Mouse (Mus musculus): Measurements from ENCODE around the gene Prm1. TPM values are rescaled to one million over a fixed set of nuclear protein-coding genes. Genes with fewer than 3 reads are reported as not detected.

Prm1 gene
- total RNA-seq, 2 experiments from 2014 or later = not detected

- ATAC-seq (replicated peaks; ENCODE audit: low FRiP score, poor library complexity, severe bottlenecking) = peak; percentile 56
Observed at GRCm38 (mm10) chr16:10784793-10785370, 20.8 kb downstream of the Prm1 start.

GRCm38 (mm10) chr16:10783883-10784792 is 21.5 kb downstream of the Prm1 start:
- ATAC-seq (replicated peaks; ENCODE audit: low FRiP score, poor library complexity, severe bottlenecking) = no peak

- no peak for ATAC-seq (replicated peaks; ENCODE audit: low FRiP score, poor library complexity, severe bottlenecking)
Observed at GRCm38 (mm10) chr16:10783451-10783850, 22.2 kb downstream of the Prm1 start.

GRCm38 (mm10) chr16:10783152-10783434 is 22.5 kb downstream of the Prm1 start:
- ATAC-seq (replicated peaks; ENCODE audit: low FRiP score, poor library complexity, severe bottlenecking) = no peak

GRCm38 (mm10) chr16:10782377-10783151 is 23.1 kb downstream of the Prm1 start:
- no peak for ATAC-seq (replicated peaks; ENCODE audit: low FRiP score, poor library complexity, severe bottlenecking)

DNA sequence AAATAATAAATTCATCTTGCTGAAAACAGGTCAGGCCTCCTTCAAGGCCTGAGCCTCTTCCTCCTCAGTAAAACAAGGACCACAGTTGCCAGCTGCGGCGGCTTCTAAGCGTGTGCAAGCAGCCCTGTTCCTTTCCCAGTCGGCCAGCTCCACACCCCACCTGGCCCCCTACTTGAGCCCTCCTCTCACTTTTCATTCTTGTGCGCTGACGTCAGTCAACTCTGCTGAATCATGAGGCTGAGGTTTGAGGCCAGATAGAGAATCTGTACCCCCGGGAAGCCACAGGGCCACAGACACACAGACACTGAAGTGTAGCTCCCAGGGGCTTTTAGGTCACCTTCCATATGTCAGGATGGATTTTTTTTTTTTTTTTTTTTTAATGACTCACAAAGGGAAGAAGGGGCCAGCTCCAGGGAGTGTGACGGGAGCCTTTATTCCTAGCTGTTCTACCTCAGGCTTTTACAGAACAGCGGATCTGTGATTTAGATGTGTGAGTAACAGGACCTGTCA is 23.7 kb downstream of the Prm1 start:
- no peak for ATAC-seq (replicated peaks; ENCODE audit: low FRiP score, poor library complexity, severe bottlenecking)

DNA sequence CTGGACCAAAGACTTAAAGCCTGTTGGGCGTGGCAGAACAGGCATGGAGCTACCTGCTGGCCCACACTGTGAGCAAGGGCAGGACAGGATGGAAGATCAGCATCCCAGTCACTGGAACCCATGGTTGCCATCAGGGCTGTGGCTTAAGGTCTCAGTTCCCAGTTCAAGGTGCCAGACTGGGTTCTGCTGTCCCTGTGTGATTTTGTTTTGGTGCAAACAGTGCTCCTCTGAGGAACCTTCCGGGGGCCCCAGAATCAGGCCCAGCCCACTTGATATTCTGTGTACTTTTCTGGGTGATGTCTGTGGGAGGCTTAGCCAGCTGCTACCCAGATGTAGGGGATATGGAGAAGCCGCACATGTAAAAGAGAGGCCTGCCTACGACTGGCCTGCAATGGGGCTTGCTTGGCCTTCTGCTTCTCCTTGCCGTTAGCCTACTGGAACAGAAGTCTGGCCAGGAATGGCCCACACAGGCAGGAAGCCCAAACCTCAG is 25.0 kb downstream of the Prm1 start:
- no peak for ATAC-seq (replicated peaks; ENCODE audit: low FRiP score, poor library complexity, severe bottlenecking)

DNA sequence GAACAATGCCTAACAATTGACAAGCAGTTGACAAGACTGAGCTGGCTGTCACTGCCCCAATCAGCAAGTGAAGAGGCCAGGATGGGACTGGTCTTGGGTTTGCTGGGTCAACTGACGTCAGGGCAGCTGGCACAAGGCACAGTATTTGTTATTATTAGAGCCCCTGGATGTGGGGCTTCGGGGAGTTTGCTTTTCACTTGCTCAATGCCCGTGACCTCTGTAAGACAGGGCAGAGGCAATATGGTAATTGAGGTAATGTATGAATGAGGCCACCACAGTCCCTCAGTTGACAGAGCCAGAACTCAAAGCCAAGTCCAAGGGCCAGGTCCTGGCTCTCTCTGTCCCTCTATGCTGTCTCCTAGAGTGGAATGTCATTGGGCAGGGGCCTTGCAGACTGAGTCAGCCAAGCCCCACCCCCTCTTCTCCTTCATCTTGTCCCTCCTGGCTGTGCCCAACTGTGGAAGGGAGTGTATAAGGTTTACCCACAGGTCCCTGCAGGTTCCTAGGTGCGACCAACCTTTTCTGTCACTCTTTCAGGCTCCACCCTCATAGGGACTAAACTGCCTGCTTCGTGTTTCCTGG is 28.0 kb downstream of the Prm1 start:
- no peak for ATAC-seq (replicated peaks; ENCODE audit: low FRiP score, poor library complexity, severe bottlenecking)

DNA sequence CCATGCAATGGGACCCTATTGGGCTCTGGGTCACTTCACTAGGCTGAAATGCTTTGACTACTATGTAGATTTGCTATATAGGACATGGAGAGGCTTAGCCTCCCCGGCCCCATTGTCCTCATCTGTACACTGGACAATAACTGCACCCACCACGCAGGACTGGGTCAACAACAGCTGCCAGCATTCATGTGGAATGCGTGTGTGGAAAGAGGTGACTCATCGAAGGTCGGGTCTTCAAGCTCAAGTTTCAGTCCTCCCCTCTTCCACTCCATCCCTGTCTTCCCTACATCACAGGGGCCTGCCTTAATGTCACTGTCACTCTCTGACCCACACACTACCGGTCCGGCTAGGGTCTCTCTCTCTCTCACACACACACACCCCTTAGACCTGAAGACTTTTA is 29.3 kb downstream of the Prm1 start:
- no peak for ATAC-seq (replicated peaks; ENCODE audit: low FRiP score, poor library complexity, severe bottlenecking)

- no peak for ATAC-seq (replicated peaks; ENCODE audit: low FRiP score, poor library complexity, severe bottlenecking)
Observed at GRCm38 (mm10) chr16:10774726-10775125, 30.9 kb downstream of the Prm1 start.

DNA sequence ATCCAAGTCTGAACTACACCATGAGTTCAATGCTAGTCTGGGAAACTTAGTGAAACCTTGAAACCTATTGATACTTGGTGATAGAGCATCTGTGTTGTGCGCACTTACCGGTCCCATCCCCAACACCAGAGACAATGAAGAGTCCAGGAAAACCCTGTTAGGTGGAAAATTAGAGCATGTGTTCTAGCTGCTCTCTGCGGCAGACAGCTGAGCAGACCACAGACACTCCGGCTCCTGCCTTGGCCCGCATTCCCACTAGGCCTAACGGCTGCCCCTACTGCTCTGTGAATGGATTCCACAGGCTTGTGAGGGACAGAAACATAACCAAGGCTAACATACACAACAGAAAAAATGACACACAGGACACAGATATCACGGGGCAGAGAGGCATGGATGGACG is 32.1 kb downstream of the Prm1 start:
- no peak for ATAC-seq (replicated peaks; ENCODE audit: low FRiP score, poor library complexity, severe bottlenecking)

- no peak for ATAC-seq (replicated peaks; ENCODE audit: low FRiP score, poor library complexity, severe bottlenecking)
Observed at GRCm38 (mm10) chr16:10771769-10772510, 33.7 kb downstream of the Prm1 start.

GRCm38 (mm10) chr16:10770531-10771325 is 34.9 kb downstream of the Prm1 start:
- no peak for ATAC-seq (replicated peaks; ENCODE audit: low FRiP score, poor library complexity, severe bottlenecking)

GRCm38 (mm10) chr16:10769661-10770060 is 36.0 kb downstream of the Prm1 start:
- no peak for ATAC-seq (replicated peaks; ENCODE audit: low FRiP score, poor library complexity, severe bottlenecking)

- ATAC-seq (replicated peaks; ENCODE audit: low FRiP score, poor library complexity, severe bottlenecking) = no peak
Observed at GRCm38 (mm10) chr16:10768821-10769220, 36.8 kb downstream of the Prm1 start.

- ATAC-seq (replicated peaks; ENCODE audit: low FRiP score, poor library complexity, severe bottlenecking) = no peak
Observed at GRCm38 (mm10) chr16:10767158-10767557, 38.5 kb downstream of the Prm1 start.

DNA sequence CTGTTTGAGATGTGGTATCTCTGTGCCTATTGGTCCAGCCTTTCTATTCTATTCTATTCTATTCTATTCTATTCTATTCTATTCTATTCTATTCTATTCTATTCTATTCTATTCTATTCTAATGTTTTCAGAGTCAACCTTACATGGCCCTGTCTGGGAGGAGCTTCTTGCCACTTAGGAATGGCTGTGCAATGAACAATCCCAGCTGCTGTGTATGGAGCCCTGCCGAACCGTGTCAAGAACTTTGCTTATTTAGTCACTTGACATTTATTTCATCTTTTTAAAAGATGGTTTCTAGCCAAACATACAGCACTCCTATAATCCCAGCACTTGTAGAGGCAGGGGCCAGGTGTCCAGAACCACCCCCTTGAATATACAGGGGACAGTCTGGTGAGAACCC is 41.3 kb downstream of the Prm1 start:
- no peak for ATAC-seq (replicated peaks; ENCODE audit: low FRiP score, poor library complexity, severe bottlenecking)

DNA sequence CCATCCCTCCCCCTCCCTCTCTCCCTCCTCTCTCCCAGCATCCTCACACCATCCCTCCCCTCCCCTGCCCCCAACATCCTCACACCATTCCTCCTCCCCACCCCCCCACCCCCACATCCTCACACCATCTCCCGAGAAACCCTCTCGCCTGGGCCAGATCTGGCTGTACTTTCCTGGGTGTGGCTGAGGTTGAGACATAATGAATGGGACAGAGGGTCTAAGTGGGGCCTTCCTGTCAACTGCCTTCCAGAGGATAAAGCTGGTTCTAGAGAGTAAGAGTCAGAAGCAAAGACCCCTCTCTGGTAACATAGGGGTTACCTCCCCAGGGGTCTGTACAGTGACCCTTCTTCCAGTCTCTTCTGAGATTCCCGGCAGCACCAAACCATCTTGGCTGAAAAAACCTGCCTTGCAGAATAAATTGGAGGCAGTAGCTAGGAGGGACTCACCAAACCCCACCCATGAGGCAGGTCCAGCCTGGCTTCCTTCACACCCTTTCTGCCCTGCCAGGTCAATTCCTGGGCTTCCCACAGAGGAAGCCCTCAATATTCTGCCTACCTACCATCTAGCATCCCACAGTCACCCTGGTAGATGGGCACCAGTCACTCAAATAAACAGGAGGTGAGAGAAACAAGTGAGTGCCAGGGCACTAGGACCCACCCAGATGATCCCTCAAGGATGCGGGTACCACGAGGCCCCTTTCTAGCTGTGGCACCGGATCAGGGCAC is 41.9 kb downstream of the Prm1 start:
- ATAC-seq (replicated peaks; ENCODE audit: low FRiP score, poor library complexity, severe bottlenecking) = no peak
